7 mouse cellular contexts compared by ENCODE assay signal in the genomic region with DNA sequence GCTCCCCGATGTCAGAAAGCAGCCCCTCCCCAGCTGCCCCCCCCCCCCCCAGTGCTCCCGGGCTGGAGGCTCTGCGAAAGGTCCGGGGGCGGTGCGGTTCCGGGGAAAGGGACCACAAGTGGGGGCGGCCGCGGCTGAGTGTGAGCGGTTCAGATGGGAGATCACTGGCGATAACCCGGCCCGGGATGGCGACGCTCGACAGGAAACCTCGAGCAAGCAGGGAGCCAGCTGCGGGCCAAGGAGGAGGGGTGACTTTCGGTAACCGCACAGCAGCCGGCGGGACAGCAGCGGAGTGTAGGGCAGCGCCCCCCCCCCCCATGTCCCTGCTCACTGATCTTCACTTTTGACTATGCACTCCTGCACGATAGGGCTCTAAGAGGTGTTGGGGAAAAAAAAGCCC. TPM values are rescaled to one million over a fixed set of nuclear protein-coding genes. Genes with fewer than 3 reads are reported as not detected.
DNase-seq lines count a peak whose midpoint lies in the region; ATAC-seq and TF ChIP-seq lines count a peak whose summit lies in the region.

No protein-coding gene starts in this region.

- peaks cover 0 to 10% of the 10 kb centered on the region in 2 experiments; a peak in 2 of 4 replicates for H3K36me3 ChIP-seq in MEL (ENCODE audit: control insufficient read depth in 1 of 2, insufficient read depth in 2 of 2, low read length in 2 of 2)
- no peaks in the 10 kb centered on the region for H3K36me3 ChIP-seq in forebrain, embryonic 14.5 days (ENCODE audit: control insufficient read depth, insufficient read depth, low read length)
- no peaks in the 10 kb centered on the region for H3K36me3 ChIP-seq in megakaryocyte, embryonic 14.5 days (replicated peaks; ENCODE audit: low read length)
- H3K36me3 ChIP-seq in stomach, embryonic 15.5 days = no peaks in the 10 kb centered on the region

- TF ChIP-seq POLR2A in MEL (IDR thresholded peaks at IDR 0.05; ENCODE audit: control insufficient read depth in 1 of 2, insufficient read depth in 1 of 2, low read depth in 1 of 2, low read length in 2 of 2, poor library complexity in 1 of 2) = no peak

- no peaks in the 10 kb centered on the region; the same call in 1 of the 2 replicates for H3K79me2 ChIP-seq in MEL (ENCODE audit: control insufficient read depth, insufficient read depth, low read length, poor library complexity)

- H3K27me3 ChIP-seq in MEL (ENCODE audit: control insufficient read depth in 1 of 2, insufficient read depth in 2 of 2, low read length in 2 of 2) = peaks cover 3 to 4% of the 10 kb centered on the region in 2 experiments; a peak in 3 of 4 replicates
- H3K27me3 ChIP-seq in forebrain, embryonic 14.5 days (replicated peaks; ENCODE audit: control insufficient read depth, insufficient read depth, low read length) = peaks cover 31% of the 10 kb centered on the region
- H3K27me3 ChIP-seq in megakaryocyte, embryonic 14.5 days (replicated peaks) = peaks cover 82% of the 10 kb centered on the region
- peaks cover 21% of the 10 kb centered on the region; the same call in 1 of the 2 replicates for H3K27me3 ChIP-seq in stomach, embryonic 15.5 days (replicated peaks)

- H3K4me1 ChIP-seq in MEL (ENCODE audit: control insufficient read depth in 1 of 2, insufficient read depth in 2 of 2, low read length in 2 of 2) = peaks cover 0 to 24% of the 10 kb centered on the region in 2 experiments; a peak in 3 of 4 replicates
- peaks cover 15% of the 10 kb centered on the region for H3K4me1 ChIP-seq in forebrain, embryonic 14.5 days (ENCODE audit: control insufficient read depth, insufficient read depth, low read length)
- H3K4me1 ChIP-seq in megakaryocyte, embryonic 14.5 days = peaks cover 42% of the 10 kb centered on the region
- H3K4me1 ChIP-seq in stomach, embryonic 15.5 days = peaks cover 23% of the 10 kb centered on the region

- DNase-seq in MEL (ENCODE audit: low read depth, low spot score) = peak; percentile 51
- no peak for DNase-seq in forebrain, embryonic 14.5 days (ENCODE audit: low spot score)
- peak; percentile 32 for DNase-seq in kidney, postnatal 14 days
- DNase-seq in frontal cortex, postnatal 36 days (ENCODE audit: low spot score in 2 of 2) = no peak

- peak overlapping the region; percentile 44 for H3K27ac ChIP-seq in MEL (ENCODE audit: control insufficient read depth, low read depth, low read length)
- H3K27ac ChIP-seq in forebrain, embryonic 14.5 days (ENCODE audit: low read depth, low read length) = no peak overlapping the region
- no peak overlapping the region for H3K27ac ChIP-seq in stomach, embryonic 15.5 days

- H3K4me2 ChIP-seq in forebrain, embryonic 14.5 days (ENCODE audit: low read length) = peak overlapping the region; percentile 100
- H3K4me2 ChIP-seq in stomach, embryonic 15.5 days = peak overlapping the region; percentile 96

- TF ChIP-seq CTCF in MEL (IDR thresholded peaks at IDR 0.05 in 2 of 3, conservative IDR thresholded peaks at IDR 0.05 in 1 of 3; ENCODE audit: control insufficient read depth in 1 of 3, insufficient read depth in 1 of 3, low read depth in 2 of 3, low read length in 3 of 3, poor library complexity in 1 of 3, severe bottlenecking in 1 of 3) = no peak

- peak overlapping the region; percentile 53 to 64 for H3K4me3 ChIP-seq in MEL (ENCODE audit: control insufficient read depth in 1 of 2, insufficient read depth in 1 of 2, low read depth in 2 of 2, low read length in 2 of 2)
- peak overlapping the region; percentile 46 for H3K4me3 ChIP-seq in forebrain, embryonic 14.5 days (ENCODE audit: low read depth, low read length)
- peak overlapping the region; percentile 91 for H3K4me3 ChIP-seq in megakaryocyte, embryonic 14.5 days (replicated peaks)
- H3K4me3 ChIP-seq in stomach, embryonic 15.5 days (replicated peaks) = peak overlapping the region; percentile 46

- peak; percentile 59 for ATAC-seq in CD4-positive, CD25-positive, alpha-beta regulatory T cell, adult 4 months
- peak; percentile 41 for ATAC-seq in forebrain, embryonic 14.5 days
- peak; percentile 19; the same call in 1 of the 2 replicates for ATAC-seq in stomach, embryonic 15.5 days (ENCODE audit: insufficient read depth, low FRiP score, low read depth)

- TF ChIP-seq EP300 in MEL (IDR thresholded peaks at IDR 0.05; ENCODE audit: low read depth in 1 of 2, low read length in 2 of 2) = peak in 1 of 2 experiments; percentile 44; a peak in 3 of 4 replicates

- 0% methylated on average over 24 of the region's 26 CpGs for WGBS in forebrain, embryonic 14.5 days
- 1% methylated on average over 20 of the region's 26 CpGs for WGBS in stomach, embryonic 15.5 days

- no peak for TF ChIP-seq RAD21 in MEL (IDR thresholded peaks at IDR 0.05; ENCODE audit: low read depth, low read length)

- peak overlapping the region; percentile 67 for H3K9ac ChIP-seq in MEL (ENCODE audit: control insufficient read depth, low read depth, low read length, poor library complexity, severe bottlenecking)
- peak overlapping the region; percentile 61 for H3K9ac ChIP-seq in forebrain, embryonic 14.5 days (ENCODE audit: low read length)
- H3K9ac ChIP-seq in stomach, embryonic 15.5 days = 0 out of 2 replicates have a peak overlapping the region, but pooled peaks have one; percentile 20

- no peaks in the 10 kb centered on the region for H3K9me3 ChIP-seq in MEL (replicated peaks; ENCODE audit: insufficient read depth, low read length)
- H3K9me3 ChIP-seq in forebrain, embryonic 14.5 days (replicated peaks; ENCODE audit: control insufficient read depth, low read length) = no peaks in the 10 kb centered on the region
- H3K9me3 ChIP-seq in megakaryocyte, embryonic 14.5 days = peaks cover 2% of the 10 kb centered on the region; the same call in 1 of the 2 replicates
- H3K9me3 ChIP-seq in stomach, embryonic 15.5 days = no peaks in the 10 kb centered on the region

TF ChIP-seq in MEL, 35 proteins besides CTCF, POLR2A, EP300 and RAD21:
- TF ChIP-seq KAT2A (conservative IDR thresholded peaks at IDR 0.05; ENCODE audit: low read depth, low read length) = no peak
- no peak for TF ChIP-seq UBTF (IDR thresholded peaks at IDR 0.05; ENCODE audit: borderline replicate concordance, insufficient read depth, low read depth, low read length)
- 0 out of 2 replicates have a peak, but pooled peaks have one; percentile 11 for TF ChIP-seq HCFC1 (IDR thresholded peaks at IDR 0.05; ENCODE audit: low read depth, low read length)
- 0 out of 2 replicates have a peak, but pooled peaks have one; percentile 2 for TF ChIP-seq NELFE (IDR thresholded peaks at IDR 0.05; ENCODE audit: low read depth, low read length)
- 0 out of 2 replicates have a peak, but pooled peaks have one; percentile 2 for TF ChIP-seq MAZ (IDR thresholded peaks at IDR 0.05; ENCODE audit: low read depth, low read length)

RNA-seq across cellular contexts. Expression of a gene that starts 56.5 kb away (rescaled TPM):
- 100 to 1,000 TPM; 443 to 540 TPM for polyA plus RNA-seq in CD4-positive, CD25-positive, alpha-beta regulatory T cell, adult 4 months (2017; shearing (Covaris generic))
- total RNA-seq in MEL (2012; rRNA removed) = 1.3 and 1.5 TPM in 2 replicates
- 1 to 10 TPM in 1 of 2 experiments, not detected in 1; 1.7 TPM for polyA plus RNA-seq in MEL (2012; ENCODE audit: insufficient read depth in 1 of 2, insufficient read length in 2 of 2, low read depth in 1 of 2, low replicate concordance in 2 of 2, missing spikeins in 1 of 2)
- 0.97 and 1.6 TPM in 2 replicates for polyA plus RNA-seq in forebrain, embryonic 14.5 days (2014; fragmentation: Nextera tagmentation; extraction: Ambion mirVana)
- polyA plus RNA-seq in megakaryocyte, embryonic 14.5 days (2012; ENCODE audit: insufficient read depth, low replicate concordance) = not detected in 2 replicates
- polyA plus RNA-seq in stomach, embryonic 15.5 days (2015; fragmentation: Nextera tagmentation; extraction: Ambion mirVana) = 0.55 and 0.73 TPM in 2 replicates

Comparison
In these comparisons a context has a peak if more than half of its experiments do, and no peak if none do; other contexts are left out.
1. DNase-seq: peak in MEL (single experiment) and kidney, postnatal 14 days (single experiment); none in forebrain, embryonic 14.5 days (single experiment) and frontal cortex, postnatal 36 days (0 of 2).
2. RNA of a gene that starts 56.5 kb away (polyA plus RNA-seq): 443 to 540 TPM in CD4-positive, CD25-positive, alpha-beta regulatory T cell, adult 4 months; 1.7 TPM in MEL, 0.97 to 1.6 TPM in forebrain, embryonic 14.5 days, 0.55 to 0.73 TPM in stomach, embryonic 15.5 days and not detected in megakaryocyte, embryonic 14.5 days; every median in the first group is over 100 times any median in the second.
3. Peak in every context shown above with its lines, with median percentiles within 50 percentile points of each other: ATAC-seq, H3K4me3 ChIP-seq and H3K9ac ChIP-seq.